Mouse (Mus musculus): ENCODE results near the gene Kcnd3.
A peak's percentile ranks its signal among the peaks of the same experiment; 100 is the strongest.

The Kcnd3 gene

DNA sequence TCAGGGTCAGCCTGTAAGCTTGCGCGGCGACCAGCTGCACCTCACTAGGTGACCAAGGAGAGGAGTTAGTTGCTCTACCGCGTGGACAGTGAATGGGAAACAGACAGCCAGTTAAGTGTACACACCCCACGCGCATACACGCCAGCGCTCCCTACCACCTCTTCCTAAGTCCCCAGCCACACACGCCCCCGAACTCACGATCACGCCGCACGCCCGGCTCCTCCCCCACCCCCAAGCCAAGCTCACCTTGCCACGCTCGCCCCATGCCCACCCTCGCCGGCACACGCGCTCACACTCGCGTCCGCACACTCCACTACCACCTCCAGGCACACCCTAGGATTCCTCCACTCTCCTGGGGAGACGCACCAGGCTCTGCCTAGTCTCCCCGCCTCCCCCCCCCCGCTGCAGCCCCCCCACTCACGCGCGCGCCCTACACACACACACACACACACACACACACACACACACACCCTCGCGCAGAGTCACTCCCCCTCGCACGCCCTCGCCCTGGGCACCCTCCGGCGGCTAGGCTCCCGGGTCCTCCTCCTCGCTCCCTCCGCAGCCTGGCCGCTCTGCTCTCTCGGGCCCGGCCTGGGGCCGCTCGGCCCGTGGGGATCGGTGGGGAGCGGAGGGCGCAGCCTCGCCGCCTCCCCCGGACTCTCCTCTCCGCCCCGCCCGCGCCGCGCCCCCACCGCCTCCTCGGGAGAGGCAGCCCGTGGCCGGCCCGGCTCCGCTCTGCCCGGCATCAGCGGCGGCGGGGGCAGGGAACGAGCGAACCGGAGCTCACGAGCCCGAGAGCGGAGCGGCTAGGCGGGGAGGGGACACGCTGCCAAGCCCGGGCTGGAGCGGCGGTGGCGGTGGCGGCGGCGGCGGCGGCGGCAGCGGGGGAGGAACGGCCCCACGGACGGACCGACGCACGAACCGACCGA, at the start of gene Kcnd3:
Kcnd3 (plus strand) TSS at position 704 of the 929 bp plus-strand sequence.
- DNase-seq (ENCODE audit: low spot score) = peak; percentile 30

GRCm38 (mm10) chr3:105402676-105403075, 49.5 kb upstream of the Kcnd3 start:
- DNase-seq (ENCODE audit: low spot score) = no peak

DNA sequence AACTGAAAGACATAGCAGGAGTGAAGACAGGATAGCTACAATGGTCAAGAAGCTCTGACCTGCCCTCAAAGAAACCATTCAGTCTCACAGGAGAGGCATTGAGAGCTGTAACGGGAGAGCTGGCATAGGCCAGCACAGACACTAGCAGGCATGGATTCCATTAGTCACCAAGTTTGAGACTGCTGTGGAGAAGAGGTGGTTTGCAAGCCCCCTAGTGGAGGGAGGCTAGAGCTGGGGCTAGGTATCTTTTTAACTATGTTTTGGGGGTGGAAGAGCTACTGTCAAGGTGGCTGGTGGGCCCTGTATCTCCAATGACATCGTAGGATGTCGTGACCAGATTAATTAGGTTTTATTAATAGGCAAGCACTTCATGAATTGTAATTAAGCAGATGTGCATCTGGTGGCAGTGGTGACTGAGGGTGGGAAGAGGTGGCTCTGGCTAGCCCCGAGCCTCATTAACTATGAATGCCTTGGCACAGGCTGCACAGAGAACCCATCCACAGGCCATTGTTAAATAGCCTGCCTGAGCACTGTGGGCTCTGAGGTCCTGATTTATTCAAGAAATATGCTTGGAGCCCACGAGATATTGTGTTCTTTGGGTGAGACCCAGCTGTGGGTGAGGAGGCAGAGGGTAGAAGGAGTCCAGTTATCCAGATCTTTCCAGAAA, 48.6 kb upstream of the Kcnd3 start:
- DNase-seq (ENCODE audit: low spot score) = no peak

DNA sequence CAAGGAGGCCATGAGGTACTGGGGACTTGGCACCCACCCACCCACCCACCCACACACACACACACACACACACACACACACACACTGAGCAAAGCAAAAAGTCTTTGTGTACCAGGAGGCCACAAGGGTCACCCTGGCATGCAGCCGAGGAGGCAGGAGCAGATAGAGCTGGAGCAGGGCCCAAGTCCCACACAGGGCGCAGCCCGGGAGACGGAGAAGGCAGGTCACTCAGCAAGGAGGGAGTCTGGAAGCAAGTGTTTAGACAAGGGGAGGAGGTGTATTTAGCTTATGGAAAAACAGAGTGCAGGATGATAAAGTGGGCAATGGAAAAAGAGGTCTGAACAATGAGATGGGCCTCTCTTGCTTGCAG, 48.1 kb upstream of the Kcnd3 start:
- no peak for DNase-seq (ENCODE audit: low spot score)

- no peak for DNase-seq (ENCODE audit: low spot score)
Observed at GRCm38 (mm10) chr3:105405516-105405915, 46.6 kb upstream of the Kcnd3 start.

- DNase-seq (ENCODE audit: low spot score) = no peak
Observed at GRCm38 (mm10) chr3:105406036-105406435, 46.1 kb upstream of the Kcnd3 start.

GRCm38 (mm10) chr3:105408211-105408610, 43.9 kb upstream of the Kcnd3 start:
- DNase-seq (ENCODE audit: low spot score) = no peak

GRCm38 (mm10) chr3:105410810-105411209, 41.3 kb upstream of the Kcnd3 start:
- no peak for DNase-seq (ENCODE audit: low spot score)

DNA sequence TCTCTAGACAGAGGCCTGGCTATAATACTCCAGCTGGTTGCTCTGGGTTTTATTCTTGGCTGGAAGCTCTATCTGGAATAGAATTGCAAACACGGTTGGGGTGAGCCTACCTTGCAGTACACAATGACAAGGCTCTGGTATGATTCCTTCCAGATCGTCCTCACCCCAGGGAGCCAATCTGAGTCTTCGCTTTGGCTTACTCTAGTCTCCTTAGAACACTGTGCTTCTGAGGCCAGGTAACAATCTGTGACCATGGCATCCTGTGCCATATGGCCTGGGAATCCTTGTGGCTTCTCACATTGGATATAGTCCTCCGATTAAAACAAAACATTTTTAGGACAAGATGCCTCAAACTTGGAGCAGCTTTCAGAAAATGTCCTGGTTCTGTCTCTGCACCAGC, 40.4 kb upstream of the Kcnd3 start:
- no peak for DNase-seq (ENCODE audit: low spot score)

DNA sequence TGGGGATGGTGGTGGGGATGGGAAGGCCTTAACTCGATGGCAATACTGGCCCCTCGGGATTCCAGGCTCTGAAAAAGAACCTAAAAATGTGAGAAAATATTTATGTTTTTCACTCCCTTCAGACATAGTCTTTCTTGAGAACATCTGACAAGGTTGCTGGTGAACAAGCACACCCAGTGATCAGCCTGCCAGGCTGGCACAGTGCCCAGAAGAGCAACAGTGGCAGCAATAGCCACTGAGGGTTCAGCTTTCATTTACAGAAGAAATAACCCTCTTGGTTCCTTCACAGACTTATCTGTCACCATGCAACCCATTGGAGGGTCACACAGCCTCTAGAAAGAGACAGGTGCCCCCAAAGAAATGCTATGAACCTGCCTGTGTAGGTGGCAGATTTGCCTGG, 39.9 kb upstream of the Kcnd3 start:
- no peak for DNase-seq (ENCODE audit: low spot score)

DNA sequence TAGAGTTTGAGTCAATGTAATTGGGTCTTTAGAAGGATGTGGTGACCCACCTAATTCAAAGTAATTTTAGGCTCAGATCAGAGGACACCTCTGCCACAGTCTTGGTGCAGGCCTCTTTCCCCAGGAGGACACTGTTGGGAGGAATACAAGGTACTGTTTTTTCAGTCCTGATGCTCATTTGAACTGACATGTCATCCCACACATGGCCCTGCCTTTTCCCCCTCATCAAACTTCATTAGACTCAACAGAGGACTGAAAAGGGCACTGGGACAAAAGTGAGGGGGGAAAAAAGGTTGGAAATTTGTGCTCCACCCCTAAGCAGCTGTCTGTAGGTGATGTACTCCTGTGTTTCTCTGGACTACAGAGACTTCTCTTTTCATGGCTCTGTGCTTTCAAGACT, 39.4 kb upstream of the Kcnd3 start:
- no peak for DNase-seq (ENCODE audit: low spot score)

- DNase-seq (ENCODE audit: low spot score) = no peak
Observed at GRCm38 (mm10) chr3:105418441-105418840, 33.7 kb upstream of the Kcnd3 start.

DNA sequence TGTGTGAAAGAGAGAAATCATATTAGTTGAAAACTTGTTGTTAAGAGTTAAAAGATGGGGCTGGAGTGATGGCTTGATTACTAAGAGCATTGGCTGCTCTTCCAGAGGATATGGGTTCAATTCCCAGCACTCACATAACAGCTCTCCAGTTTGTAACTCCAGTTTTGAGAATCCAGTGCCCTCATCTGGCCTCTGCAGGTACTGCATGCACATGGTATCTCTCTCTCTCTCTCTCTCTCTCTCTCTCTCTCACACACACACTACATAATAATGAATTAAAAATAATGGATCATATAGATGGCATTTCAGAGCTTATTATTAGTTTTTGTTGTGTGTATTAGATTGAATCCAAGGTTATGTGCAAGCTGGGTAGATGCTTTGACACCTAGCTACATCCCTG, 29.7 kb upstream of the Kcnd3 start:
- DNase-seq (ENCODE audit: low spot score) = no peak

GRCm38 (mm10) chr3:105423427-105423826, 28.7 kb upstream of the Kcnd3 start:
- no peak for DNase-seq (ENCODE audit: low spot score)

DNA sequence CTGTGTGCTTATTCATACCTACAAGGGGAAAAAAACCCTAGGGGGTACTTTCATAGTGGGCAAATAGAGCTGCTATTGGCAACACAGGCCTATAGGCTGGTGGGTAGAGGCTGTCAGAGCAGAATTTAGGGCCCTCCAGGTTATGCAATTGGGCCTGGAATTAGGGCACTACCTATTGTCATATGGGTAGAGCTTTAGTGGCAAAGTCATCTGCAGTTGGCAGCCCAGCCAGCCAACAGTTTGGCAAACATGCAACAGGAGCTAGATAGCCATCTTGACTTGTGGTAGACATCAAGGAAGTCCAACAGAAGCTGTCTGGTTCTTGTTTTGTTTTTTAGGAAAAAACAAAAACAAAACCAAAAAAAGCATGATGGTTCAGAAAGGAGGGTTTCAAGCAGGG, 23.5 kb upstream of the Kcnd3 start:
- DNase-seq (ENCODE audit: low spot score) = no peak

DNA sequence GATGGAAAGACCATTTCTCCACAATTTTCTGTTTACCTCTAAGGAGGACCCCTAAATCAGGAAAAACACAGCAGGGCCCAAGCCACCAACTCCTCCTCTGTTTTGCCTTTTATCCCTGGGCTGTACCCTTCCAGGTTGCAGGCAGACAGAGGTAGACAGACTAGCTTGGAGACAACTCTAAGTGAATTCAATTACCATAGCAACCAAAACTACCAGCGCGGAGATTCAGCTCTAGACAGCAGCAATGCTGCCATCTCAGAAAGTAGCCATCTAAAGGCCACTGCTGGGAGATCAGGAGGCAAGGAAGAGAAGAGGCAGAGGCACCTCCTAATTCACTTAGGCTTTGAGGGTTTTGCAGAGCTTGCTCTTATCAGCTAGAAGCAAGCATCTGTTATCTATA, 15.7 kb upstream of the Kcnd3 start:
- DNase-seq (ENCODE audit: low spot score) = no peak

DNA sequence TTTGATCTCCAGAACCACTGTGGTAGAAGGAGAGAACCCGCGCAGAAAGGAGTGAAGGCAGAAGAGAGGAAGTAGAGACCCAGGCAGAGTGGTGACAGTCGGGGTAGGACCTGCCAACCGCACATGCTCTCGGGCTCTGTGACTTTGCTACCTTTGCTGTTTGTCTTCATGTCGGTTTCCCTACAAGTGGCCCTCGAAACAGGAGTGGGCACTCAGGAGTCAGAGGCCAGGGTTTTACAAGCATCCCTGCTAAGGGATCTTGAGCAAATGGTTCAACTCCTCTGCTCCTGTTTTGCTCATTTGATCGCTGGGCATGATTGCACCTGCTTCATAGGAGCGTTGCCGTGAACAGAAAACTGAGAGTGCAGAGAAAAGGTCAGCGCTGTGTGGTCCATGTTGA, 15.2 kb upstream of the Kcnd3 start:
- no peak for DNase-seq (ENCODE audit: low spot score)

- no peak for DNase-seq (ENCODE audit: low spot score)
Observed at GRCm38 (mm10) chr3:105440873-105441495, 11.1 kb upstream of the Kcnd3 start.

GRCm38 (mm10) chr3:105450641-105451470, 1.3 kb upstream of the Kcnd3 start:
- DNase-seq (ENCODE audit: low spot score) = peak; percentile 66

DNA sequence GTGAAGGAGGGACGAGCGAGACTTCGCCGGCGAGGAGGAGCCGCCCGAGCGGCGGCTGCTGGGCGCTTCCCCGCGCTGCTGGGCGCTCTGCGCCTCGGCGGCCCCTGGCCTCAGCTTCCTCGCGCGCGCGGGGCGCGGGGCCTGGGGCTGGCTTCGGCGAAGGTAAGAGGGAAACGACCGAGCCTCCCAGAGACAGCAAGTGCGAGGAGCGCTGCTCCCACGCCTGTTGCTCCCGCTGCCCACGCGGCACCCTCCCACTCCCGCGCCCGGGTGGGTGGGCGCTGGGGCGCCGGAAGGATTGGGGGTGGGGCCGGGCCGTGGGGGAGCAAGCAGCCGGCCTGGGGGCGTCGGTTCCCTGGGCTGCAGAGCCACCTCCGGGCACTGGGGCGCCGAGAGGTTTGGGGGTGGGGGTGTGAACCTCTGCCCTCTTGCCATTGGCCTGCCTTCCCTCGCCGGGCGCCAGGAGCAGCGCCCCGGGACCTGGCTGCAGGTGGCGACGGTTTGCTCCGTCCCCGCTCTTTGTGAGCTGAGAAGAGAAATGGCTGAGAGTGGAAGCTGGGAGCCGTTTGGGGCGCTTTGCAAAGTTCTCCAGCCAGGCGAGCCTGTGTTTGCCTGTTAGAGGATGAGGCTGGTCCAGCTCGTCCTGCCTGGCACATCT, 555 bp downstream of the Kcnd3 start:
- DNase-seq (ENCODE audit: low spot score) = peak; percentile 30

- DNase-seq (ENCODE audit: low spot score) = no peak
Observed at GRCm38 (mm10) chr3:105453214-105453950, 1.3 kb downstream of the Kcnd3 start.
